Mouse (Mus musculus) liver, postnatal 0 days (tissue): ENCODE measurements at regions not wholly inside any gene's neighbourhood (a gene's known extent, or its start where the extent isn't known, plus 50 kb on each side); places are given as distances from the start of the nearest gene placed in this dataset.

Experiments used
- ATAC-seq: fragments of 200-750 bp; cut with Nextera tagmentation; 2 replicates; pipeline ENCODE4 v1.8.0; 2017; ENCODE audit warnings: mild to moderate bottlenecking, moderate library complexity
- DNase-seq: peaks from one replicate; pipeline ENCODE4 v3.0.0-alpha.2; 2016
- H3K27ac ChIP-seq: fragments of 300-500 bp; sonication (generic); 2 replicates; pipeline ENCODE4 v1.5.1; 2014; ENCODE audit warnings: antibody characterized with exemption, moderate library complexity, mild to moderate bottlenecking, low read depth
- H3K27me3 ChIP-seq: fragments of 300-500 bp; sonication (generic); 2 replicates; pipeline ENCODE4 v1.6.1; 2014; ENCODE audit warnings: low read length, control low read depth, mixed read lengths; ENCODE audit not compliant: insufficient read depth
- H3K36me3 ChIP-seq: fragments of 300-500 bp; sonication (generic); replicated peaks from 2 replicates; pipeline ENCODE4 v1.6.1; 2014; ENCODE audit warnings: mild to moderate bottlenecking, control low read depth, low read length, moderate library complexity, mixed read lengths; ENCODE audit not compliant: insufficient read depth
- H3K4me1 ChIP-seq: fragments of 300-500 bp; sonication (generic); 2 replicates; pipeline ENCODE4 v1.6.1; 2014; ENCODE audit warnings: antibody characterized with exemption, mild to moderate bottlenecking, control low read depth; ENCODE audit not compliant: insufficient read depth
- H3K4me2 ChIP-seq: fragments of 300-500 bp; sonication (generic); 2 replicates; pipeline ENCODE4 v1.6.1; 2014; ENCODE audit warnings: low read depth, mild to moderate bottlenecking, low read length, moderate library complexity, mixed read lengths
- H3K4me3 ChIP-seq: fragments of 300-500 bp; sonication (generic); 2 replicates; pipeline ENCODE4 v1.5.1; 2014; ENCODE audit warnings: low read depth, low read length
- H3K9ac ChIP-seq: fragments of 300-500 bp; sonication (generic); replicated peaks from 2 replicates; pipeline ENCODE4 v1.6.1; 2014; ENCODE audit warnings: mild to moderate bottlenecking, moderate library complexity
- H3K9me3 ChIP-seq: fragments of 300-500 bp; sonication (generic); 2 replicates; pipeline ENCODE4 v1.6.1; 2016; ENCODE audit warnings: mild to moderate bottlenecking, control low read depth, low read length, mixed read lengths
- CTCF ChIP-seq: sonication (generic); IDR thresholded peaks from 2 replicates; pipeline ENCODE4 v1.5.1; 2016; ENCODE audit warnings: antibody characterized with exemption, low read depth
- EP300 ChIP-seq: IDR thresholded peaks from 2 replicates; pipeline ENCODE4 v1.6.1; 2016; ENCODE audit warnings: antibody characterized with exemption, low read depth, mild to moderate bottlenecking
- WGBS: fragments of 180-500 bp; shearing (Covaris S2); extraction: QIAGEN DNeasy Blood & Tissue Kit; methylation state at CpG from one replicate; pipeline ENCODE4 v1.1.7; 2014; ENCODE audit not compliant: insufficient replicate concordance; 5-methylcytosine and 5-hydroxymethylcytosine counted together

DNA sequence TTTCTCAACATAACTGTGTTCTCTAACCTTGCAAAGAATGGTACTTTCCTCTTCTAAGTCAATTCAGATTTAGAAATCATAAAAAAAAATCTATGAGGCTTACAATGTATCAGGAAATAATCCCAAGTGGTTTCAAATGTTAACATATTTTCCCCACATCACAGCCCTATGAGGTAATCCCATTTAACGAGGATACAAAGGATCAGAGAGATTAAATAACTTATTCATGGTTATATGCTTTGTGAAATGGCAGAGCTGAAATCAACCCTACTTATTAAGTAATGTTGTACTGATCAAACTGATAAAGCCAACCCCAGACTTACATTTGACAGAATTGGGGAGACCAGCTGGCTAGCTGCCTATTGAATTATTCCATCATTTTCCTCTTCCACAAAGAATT, 614.4 kb downstream of the Ntrk3 start:
- TF ChIP-seq EP300 (no peak), CTCF (no peak)
- ATAC-seq (no peak), DNase-seq (no peak)
- no peak overlapping the region for H3K9ac ChIP-seq
- H3K4me1 ChIP-seq = no peaks in the 10 kb centered on the region
- H3K27me3 ChIP-seq = no peaks in the 10 kb centered on the region
- WGBS = 59% methylated on average over 1 of the region's 1 CpGs
- H3K9me3 ChIP-seq = no peaks in the 10 kb centered on the region
- H3K4me2 ChIP-seq = no peak overlapping the region
- H3K27ac ChIP-seq = no peak overlapping the region
- no peak overlapping the region for H3K4me3 ChIP-seq
- no peaks in the 10 kb centered on the region for H3K36me3 ChIP-seq

DNA sequence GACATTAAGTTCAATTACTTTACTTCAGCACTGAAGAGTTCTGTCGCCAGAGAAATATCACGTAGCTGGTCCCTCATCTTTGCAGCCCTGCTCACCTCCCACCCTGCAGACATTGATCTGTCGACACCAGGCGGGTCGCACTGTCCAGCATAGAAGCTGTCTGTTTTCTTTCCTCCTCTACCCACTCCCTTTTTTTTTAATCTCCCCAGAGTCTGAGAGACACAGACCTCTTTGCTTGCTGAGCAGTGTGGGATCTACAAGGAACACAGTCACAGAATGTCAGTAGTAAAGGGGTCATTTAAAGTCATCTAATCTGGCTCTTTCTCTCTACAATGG, 616.7 kb downstream of the Ntrk3 start:
- DNase-seq (no peak), ATAC-seq (no peak)
- Histone ChIP-seq H3K27me3 (no peaks in the 10 kb centered on the region), H3K4me1 (no peaks in the 10 kb centered on the region), H3K36me3 (no peaks in the 10 kb centered on the region), H3K9me3 (no peaks in the 10 kb centered on the region), H3K4me2 (no peak overlapping the region), H3K4me3 (no peak overlapping the region), H3K27ac (no peak overlapping the region), H3K9ac (no peak overlapping the region)
- 68% methylated on average over 5 of the region's 5 CpGs for WGBS
- TF ChIP-seq EP300 (no peak), CTCF (no peak)

GRCm38 (mm10) chr7:78120462-78121150, 617.2 kb downstream of the Ntrk3 start:
- DNase-seq (no peak), ATAC-seq (no peak)
- no peaks in the 10 kb centered on the region for H3K9me3 ChIP-seq
- no peaks in the 10 kb centered on the region for H3K27me3 ChIP-seq
- no peak overlapping the region for H3K27ac ChIP-seq
- H3K9ac ChIP-seq = no peak overlapping the region
- TF ChIP-seq CTCF (no peak), EP300 (no peak)
- H3K4me3 ChIP-seq = no peak overlapping the region
- no peak overlapping the region for H3K4me2 ChIP-seq
- H3K36me3 ChIP-seq = no peaks in the 10 kb centered on the region
- 52% methylated on average over 5 of the region's 5 CpGs for WGBS
- H3K4me1 ChIP-seq = no peaks in the 10 kb centered on the region

DNA sequence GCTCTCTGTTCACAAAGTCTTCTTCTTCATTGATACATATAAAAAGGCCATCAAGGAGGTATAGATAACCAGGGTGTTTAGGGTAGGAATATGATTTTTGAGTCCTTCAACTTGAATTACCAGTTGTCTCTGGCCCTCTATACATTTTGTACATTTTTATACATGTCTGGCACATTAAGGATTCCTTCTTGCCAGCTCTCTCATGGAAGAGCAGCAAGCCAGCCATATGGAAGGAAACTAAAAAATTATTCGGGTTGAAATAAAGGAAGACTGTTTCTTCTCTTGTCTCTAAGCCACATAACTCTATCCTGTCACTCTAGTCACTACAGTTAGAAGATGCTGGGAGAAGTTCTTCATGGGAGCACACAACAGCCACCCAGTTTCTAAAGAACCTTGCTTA, 618.0 kb downstream of the Ntrk3 start:
- DNase-seq (no peak), ATAC-seq (no peak)
- H3K4me1 ChIP-seq = no peaks in the 10 kb centered on the region
- no peak overlapping the region for H3K9ac ChIP-seq
- H3K9me3 ChIP-seq = no peaks in the 10 kb centered on the region
- 63% methylated on average over 1 of the region's 1 CpGs for WGBS
- H3K4me3 ChIP-seq = no peak overlapping the region
- TF ChIP-seq CTCF = no peak
- TF ChIP-seq EP300 = no peak
- H3K27ac ChIP-seq = no peak overlapping the region
- H3K4me2 ChIP-seq = no peak overlapping the region
- no peaks in the 10 kb centered on the region for H3K27me3 ChIP-seq
- no peaks in the 10 kb centered on the region for H3K36me3 ChIP-seq

GRCm38 (mm10) chr7:78111291-78111690, 626.5 kb downstream of the Ntrk3 start:
- Histone ChIP-seq H3K27ac (no peak overlapping the region), H3K4me3 (no peak overlapping the region), H3K36me3 (no peaks in the 10 kb centered on the region), H3K4me2 (no peak overlapping the region), H3K9me3 (no peaks in the 10 kb centered on the region), H3K4me1 (no peaks in the 10 kb centered on the region), H3K9ac (no peak overlapping the region), H3K27me3 (no peaks in the 10 kb centered on the region)
- WGBS = 82% methylated on average over 6 of the region's 6 CpGs
- ATAC-seq (no peak), DNase-seq (no peak)
- no peak for TF ChIP-seq EP300
- TF ChIP-seq CTCF = no peak

DNA sequence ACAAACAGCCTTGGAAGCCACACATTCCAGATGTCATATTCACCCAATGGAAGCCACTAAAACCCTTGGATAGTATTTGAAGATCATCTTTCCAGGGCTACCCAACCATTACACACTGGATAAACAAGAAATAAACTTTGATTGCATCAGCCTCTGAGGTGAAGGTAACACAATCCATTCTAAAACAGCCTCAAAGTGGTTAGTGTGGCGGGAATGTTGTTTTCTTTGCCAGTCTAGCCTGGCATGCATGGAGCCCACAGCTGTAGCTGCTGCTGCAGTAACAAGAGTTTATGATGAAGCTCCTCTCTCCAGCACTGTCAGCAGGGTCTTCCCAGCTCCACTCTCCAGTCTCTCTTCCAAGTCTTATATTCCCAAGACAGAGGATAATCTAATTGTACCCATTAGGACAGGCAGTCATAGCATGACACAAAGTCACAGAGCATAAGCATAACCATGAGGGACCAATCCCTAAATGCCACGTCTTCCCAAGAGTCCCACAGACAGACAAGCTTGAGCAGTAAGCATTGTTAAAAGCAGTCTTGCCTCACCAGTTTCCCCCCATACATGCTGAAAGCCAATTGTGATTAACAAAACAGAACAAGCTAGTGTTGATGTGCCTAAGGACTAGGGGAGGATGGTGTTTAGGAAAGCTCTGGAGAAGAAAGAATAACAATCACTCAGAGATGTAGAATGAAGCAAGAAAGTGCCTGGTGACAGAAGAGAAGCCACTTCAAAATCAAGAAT, 634.1 kb downstream of the Ntrk3 start:
- TF ChIP-seq CTCF (no peak), EP300 (no peak)
- H3K4me3 ChIP-seq = no peak overlapping the region
- H3K4me1 ChIP-seq = no peaks in the 10 kb centered on the region
- ATAC-seq (no peak), DNase-seq (no peak)
- H3K27me3 ChIP-seq = no peaks in the 10 kb centered on the region
- H3K27ac ChIP-seq = no peak overlapping the region
- H3K36me3 ChIP-seq = no peaks in the 10 kb centered on the region
- H3K9ac ChIP-seq = no peak overlapping the region
- no peak overlapping the region for H3K4me2 ChIP-seq
- no peaks in the 10 kb centered on the region for H3K9me3 ChIP-seq
- WGBS = 48% methylated on average over 2 of the region's 2 CpGs
